Mouse (Mus musculus): Measurements from ENCODE around the gene Ilf2. TPM values are rescaled to one million over a fixed set of nuclear protein-coding genes. Genes with fewer than 3 reads are reported as not detected.

The Ilf2 gene
- polyA plus RNA-seq, 1 experiment = 50.4 TPM

DNA sequence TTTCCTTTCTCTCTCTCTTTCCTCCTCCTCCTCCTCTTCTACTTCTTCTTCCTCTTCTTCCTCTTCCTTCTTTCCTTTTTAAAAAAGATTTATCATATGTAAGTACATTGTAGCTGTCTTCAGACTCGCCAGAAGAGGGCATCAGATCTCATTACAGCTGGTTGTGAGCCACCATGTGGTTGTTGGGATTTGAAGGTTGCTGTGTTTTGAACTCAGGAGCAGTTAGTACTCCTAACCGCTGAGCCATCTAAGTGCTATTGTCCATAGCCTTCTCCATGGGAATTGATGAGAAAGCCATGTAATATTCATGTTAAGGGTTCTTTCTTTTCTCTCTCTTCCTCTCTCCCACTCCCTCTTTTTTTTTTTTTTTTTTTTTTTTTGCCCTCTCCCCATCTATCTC lies 15.4 kb downstream of the Ilf2 start:
- peaks cover 11% of the 10 kb centered on the region for H3K79me2 ChIP-seq (ENCODE audit: control insufficient read depth, insufficient read depth)
- H3K36me3 ChIP-seq (ENCODE audit: control insufficient read depth, insufficient read depth) = peaks cover 30% of the 10 kb centered on the region
- H3ac ChIP-seq (ENCODE audit: control insufficient read depth, insufficient read length) = peak overlapping the region; percentile 97
- H3K4me3 ChIP-seq = peak overlapping the region; percentile 30
- TF ChIP-seq MYOG (IDR thresholded peaks at IDR 0.05; ENCODE audit: control insufficient read depth in 1 of 3, insufficient read depth in 1 of 3, insufficient read length in 2 of 3, low read depth in 2 of 3) (no peak), E2F4 (IDR thresholded peaks at IDR 0.05; ENCODE audit: insufficient read depth) (no peak), USF1 (IDR thresholded peaks at IDR 0.05; ENCODE audit: low read depth) (no peak), POLR2AphosphoS2 (IDR thresholded peaks at IDR 0.05; ENCODE audit: insufficient read length, low read depth) (no peak), REST (IDR thresholded peaks at IDR 0.05; ENCODE audit: insufficient read depth, insufficient read length) (no peak)
- H3K4me2 ChIP-seq (ENCODE audit: low read depth) = peak overlapping the region; percentile 16
- H3K27me3 ChIP-seq (ENCODE audit: control insufficient read depth, insufficient read depth, insufficient read length) = no peaks in the 10 kb centered on the region

DNA sequence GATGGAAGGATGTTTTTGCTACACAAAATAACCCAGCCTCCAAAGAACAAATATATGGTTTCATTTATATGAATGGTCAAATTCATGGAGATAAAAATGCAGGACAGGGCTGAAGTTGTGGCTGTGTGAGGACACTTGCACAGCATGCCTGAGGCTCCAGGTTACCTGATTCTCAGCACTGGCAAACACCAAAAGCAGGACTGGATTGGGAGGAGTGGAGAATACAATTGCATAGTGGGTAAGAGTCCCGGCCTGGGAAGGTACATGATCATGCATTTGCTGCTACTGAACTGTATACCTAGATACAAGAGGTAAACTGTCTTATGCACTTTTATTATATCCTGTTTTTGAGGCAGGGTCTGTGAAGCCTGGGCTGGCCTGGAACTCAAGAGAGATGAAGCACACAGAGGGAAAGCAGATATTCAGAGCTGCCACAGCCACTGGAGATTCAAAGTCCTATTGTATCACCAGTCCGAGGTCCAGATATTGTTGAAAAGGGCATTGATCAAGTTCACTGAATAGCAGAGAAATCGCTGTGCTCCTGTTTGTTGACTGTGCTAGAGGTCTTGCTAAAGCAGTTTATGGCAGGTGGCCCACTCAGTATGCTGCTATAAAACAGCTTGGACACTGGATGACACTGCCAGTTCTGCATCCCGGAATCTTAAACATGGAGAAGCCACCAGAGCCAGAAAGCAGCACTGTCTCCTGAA lies 18.1 kb downstream of the Ilf2 start:
- no peak overlapping the region for H3K4me2 ChIP-seq (ENCODE audit: low read depth)
- H3K79me2 ChIP-seq (ENCODE audit: control insufficient read depth, insufficient read depth) = peaks cover 11% of the 10 kb centered on the region
- no peaks in the 10 kb centered on the region for H3K27me3 ChIP-seq (ENCODE audit: control insufficient read depth, insufficient read depth, insufficient read length)
- peaks cover 29% of the 10 kb centered on the region for H3K36me3 ChIP-seq (ENCODE audit: control insufficient read depth, insufficient read depth)
- TF ChIP-seq CEBPB (IDR thresholded peaks at IDR 0.05; ENCODE audit: insufficient read depth, poor library complexity, severe bottlenecking) (no peak), POLR2AphosphoS2 (IDR thresholded peaks at IDR 0.05; ENCODE audit: insufficient read length, low read depth) (no peak), MYOG (IDR thresholded peaks at IDR 0.05; ENCODE audit: control insufficient read depth in 1 of 3, insufficient read depth in 1 of 3, insufficient read length in 2 of 3, low read depth in 2 of 3) (no peak), USF1 (IDR thresholded peaks at IDR 0.05; ENCODE audit: low read depth) (no peak), POLR2A (IDR thresholded peaks at IDR 0.05; ENCODE audit: insufficient read length, low read depth) (no peak), REST (IDR thresholded peaks at IDR 0.05; ENCODE audit: insufficient read depth, insufficient read length) (no peak), MAX (IDR thresholded peaks at IDR 0.05; ENCODE audit: low read depth) (no peak), TCF3 (IDR thresholded peaks at IDR 0.05; ENCODE audit: insufficient read length, low read depth) (no peak), E2F4 (IDR thresholded peaks at IDR 0.05; ENCODE audit: insufficient read depth) (no peak), SRF (IDR thresholded peaks at IDR 0.05; ENCODE audit: control insufficient read depth, insufficient read length, low read depth) (no peak), TCF12 (IDR thresholded peaks at IDR 0.05; ENCODE audit: insufficient read depth, poor library complexity, severe bottlenecking) (no peak), MYOD1 (IDR thresholded peaks at IDR 0.05; ENCODE audit: control insufficient read depth in 1 of 3, insufficient read length in 2 of 3, low read depth in 2 of 3) (no peak)
- no peak overlapping the region for H3K4me3 ChIP-seq
- no peak overlapping the region for H3ac ChIP-seq (ENCODE audit: control insufficient read depth, insufficient read length)

DNA sequence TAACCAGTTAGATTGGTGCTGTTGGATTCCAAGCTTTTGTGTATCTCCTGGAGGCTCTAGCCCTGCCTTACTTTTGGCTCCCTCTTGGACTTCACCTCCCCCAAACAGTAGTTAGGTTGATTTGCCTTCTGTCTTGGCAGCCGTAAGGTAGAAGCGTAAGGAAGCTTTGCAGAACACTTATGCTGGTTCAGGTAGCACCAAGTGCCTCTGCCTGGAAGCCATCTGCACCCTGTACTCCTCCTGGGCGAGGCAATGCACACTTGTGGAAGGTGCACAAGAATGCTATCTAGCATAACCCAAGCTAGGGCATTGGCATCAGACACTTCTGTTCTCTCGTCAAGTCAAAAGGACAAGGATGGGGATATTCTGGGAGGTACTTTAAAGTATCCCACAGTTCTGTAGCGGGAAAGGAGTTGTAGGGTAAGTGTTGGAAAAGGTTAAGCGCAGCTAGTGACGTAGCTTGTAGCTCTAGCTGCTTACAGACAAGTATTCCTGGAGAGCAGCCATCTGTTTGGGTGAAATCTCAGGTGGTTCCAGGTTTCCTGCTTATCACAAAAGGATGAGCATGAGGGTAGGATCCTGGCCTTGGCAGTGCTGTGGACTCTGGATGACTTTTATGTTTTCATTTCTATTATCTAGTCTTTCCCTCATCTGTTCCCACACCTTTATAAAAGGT lies 20.1 kb downstream of the Ilf2 start:
- no peak overlapping the region for H3K4me3 ChIP-seq
- no peaks in the 10 kb centered on the region for H3K79me2 ChIP-seq (ENCODE audit: control insufficient read depth, insufficient read depth)
- H3K4me2 ChIP-seq (ENCODE audit: low read depth) = no peak overlapping the region
- no peaks in the 10 kb centered on the region for H3K27me3 ChIP-seq (ENCODE audit: control insufficient read depth, insufficient read depth, insufficient read length)
- TF ChIP-seq TCF3 (IDR thresholded peaks at IDR 0.05; ENCODE audit: insufficient read length, low read depth) (no peak), POLR2A (IDR thresholded peaks at IDR 0.05; ENCODE audit: insufficient read length, low read depth) (peak; percentile 17), SRF (IDR thresholded peaks at IDR 0.05; ENCODE audit: control insufficient read depth, insufficient read length, low read depth) (no peak), CEBPB (IDR thresholded peaks at IDR 0.05; ENCODE audit: insufficient read depth, poor library complexity, severe bottlenecking) (no peak), USF1 (IDR thresholded peaks at IDR 0.05; ENCODE audit: low read depth) (no peak), POLR2AphosphoS2 (IDR thresholded peaks at IDR 0.05; ENCODE audit: insufficient read length, low read depth) (peak; percentile 70), MYOG (IDR thresholded peaks at IDR 0.05; ENCODE audit: control insufficient read depth in 1 of 3, insufficient read depth in 1 of 3, insufficient read length in 2 of 3, low read depth in 2 of 3) (no peak), MYOD1 (IDR thresholded peaks at IDR 0.05; ENCODE audit: control insufficient read depth in 1 of 3, insufficient read length in 2 of 3, low read depth in 2 of 3) (no peak), TCF12 (IDR thresholded peaks at IDR 0.05; ENCODE audit: insufficient read depth, poor library complexity, severe bottlenecking) (no peak), E2F4 (IDR thresholded peaks at IDR 0.05; ENCODE audit: insufficient read depth) (no peak), REST (IDR thresholded peaks at IDR 0.05; ENCODE audit: insufficient read depth, insufficient read length) (no peak), MAX (IDR thresholded peaks at IDR 0.05; ENCODE audit: low read depth) (no peak)
- peaks cover 37% of the 10 kb centered on the region for H3K36me3 ChIP-seq (ENCODE audit: control insufficient read depth, insufficient read depth)
- H3ac ChIP-seq (ENCODE audit: control insufficient read depth, insufficient read length) = no peak overlapping the region

DNA sequence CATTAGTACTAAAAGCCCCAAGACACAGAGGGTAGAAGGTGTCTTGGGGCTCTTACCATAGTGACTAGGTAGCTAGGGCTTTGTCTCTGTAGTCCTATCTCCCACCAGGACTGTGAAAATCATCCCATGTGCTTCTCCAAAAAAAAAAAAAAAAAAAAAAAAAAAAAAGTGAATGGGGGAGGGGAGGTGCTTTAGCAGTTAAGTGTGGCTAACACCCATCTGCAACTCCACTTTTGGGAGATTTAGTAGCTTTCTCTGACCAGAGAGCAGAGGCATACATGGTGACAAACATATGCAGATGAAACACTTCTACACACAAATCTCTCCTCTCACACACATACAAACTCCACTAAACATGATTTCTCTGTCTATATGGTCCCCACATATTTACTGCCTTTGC lies 21.7 kb downstream of the Ilf2 start:
- Histone ChIP-seq H3K36me3 (ENCODE audit: control insufficient read depth, insufficient read depth) (peaks cover 53% of the 10 kb centered on the region), H3K4me3 (no peak overlapping the region), H3K27me3 (ENCODE audit: control insufficient read depth, insufficient read depth, insufficient read length) (no peaks in the 10 kb centered on the region), H3K79me2 (ENCODE audit: control insufficient read depth, insufficient read depth) (no peaks in the 10 kb centered on the region), H3ac (ENCODE audit: control insufficient read depth, insufficient read length) (no peak overlapping the region), H3K4me2 (ENCODE audit: low read depth) (no peak overlapping the region)
- TF ChIP-seq MYOD1 (IDR thresholded peaks at IDR 0.05; ENCODE audit: control insufficient read depth in 1 of 3, insufficient read length in 2 of 3, low read depth in 2 of 3) (no peak), TCF3 (IDR thresholded peaks at IDR 0.05; ENCODE audit: insufficient read length, low read depth) (no peak), SRF (IDR thresholded peaks at IDR 0.05; ENCODE audit: control insufficient read depth, insufficient read length, low read depth) (no peak), POLR2AphosphoS2 (IDR thresholded peaks at IDR 0.05; ENCODE audit: insufficient read length, low read depth) (no peak), E2F4 (IDR thresholded peaks at IDR 0.05; ENCODE audit: insufficient read depth) (no peak)
